Mouse (Mus musculus) spleen, adult 2 months (tissue): ENCODE measurements around the gene Calcr. TPM values are rescaled to one million over a fixed set of nuclear protein-coding genes. Genes with fewer than 3 reads are reported as not detected.

ENCODE experiments used
- DNase-seq, 2 experiments: peaks; one replicate each; pipeline versions ENCODE4 v3.0.0 to v3.0.0-alpha.2; 2012 to 2021; ENCODE audit warnings: low spot score in 2 of 2, low read depth in 1 of 2
- H3K27ac ChIP-seq: fragments of 200-500 bp; 2 replicates; pipeline ENCODE4 v1.5.1; 2012; ENCODE audit warnings: low read length, inconsistent platforms; ENCODE audit not compliant: insufficient read depth
- H3K27me3 ChIP-seq: fragments of 200-500 bp; 2 replicates; pipeline ENCODE4 v1.6.1; 2012; ENCODE audit warnings: mild to moderate bottlenecking, moderate library complexity, low read length, inconsistent platforms; ENCODE audit not compliant: control insufficient read depth, insufficient read depth
- H3K36me3 ChIP-seq: fragments of 200-500 bp; 2 replicates; pipeline ENCODE4 v1.6.1; 2012; ENCODE audit warnings: mild to moderate bottlenecking, low read length, inconsistent platforms; ENCODE audit not compliant: control insufficient read depth, insufficient read depth
- H3K4me1 ChIP-seq: fragments of 200-500 bp; 2 replicates; pipeline ENCODE4 v1.6.1; 2011; ENCODE audit warnings: inconsistent platforms; ENCODE audit not compliant: control insufficient read depth, insufficient read depth, insufficient read length
- H3K4me3 ChIP-seq: fragments of 200-500 bp; 2 replicates; pipeline ENCODE4 v1.5.1; 2011; ENCODE audit warnings: mild to moderate bottlenecking, inconsistent platforms; ENCODE audit not compliant: insufficient read depth, insufficient read length; ENCODE audit errors: extremely low read depth
- CTCF ChIP-seq: fragments of 200-500 bp; IDR thresholded peaks from 2 replicates; pipeline ENCODE4 v1.5.1; 2011; ENCODE audit warnings: mild to moderate bottlenecking, inconsistent platforms; ENCODE audit not compliant: insufficient read depth, insufficient read length, insufficient replicate concordance; ENCODE audit errors: extremely low read depth
- POLR2A ChIP-seq: fragments of 200-500 bp; IDR thresholded peaks from 2 replicates; pipeline ENCODE4 v1.6.1; 2011; ENCODE audit warnings: low read depth, low read length, inconsistent platforms
- WGBS: fragments of 180-500 bp; shearing (Covaris S2); methylation state at CpG from one replicate; pipeline ENCODE4 v1.1.7; 2018; 5-methylcytosine and 5-hydroxymethylcytosine counted together
- polyA plus RNA-seq: library from polyadenylated mRNA; depleted of rRNA; stranded (reverse); fragments of >200 nt; gene quantifications from 2 replicates; pipeline ENCODE4 v1.2.3, GENCODE M21; 2012; rRNA removed

Gene Calcr
- polyA plus RNA-seq, 1 experiment = not detected

GRCm38 (mm10) chr6:3664147-3664716 lies 100.3 kb downstream of the Calcr start:
- Histone ChIP-seq H3K4me1 (no peaks in the 10 kb centered on the region), H3K4me3 (no peak overlapping the region), H3K27me3 (no peaks in the 10 kb centered on the region), H3K27ac (no peak overlapping the region), H3K36me3 (no peaks in the 10 kb centered on the region)
- no peak for DNase-seq
- WGBS = 85% methylated on average over 10 of the region's 10 CpGs
- TF ChIP-seq CTCF = no peak
- TF ChIP-seq POLR2A = no peak

GRCm38 (mm10) chr6:3658405-3658804 lies 106.1 kb downstream of the Calcr start:
- Histone ChIP-seq H3K4me1 (no peaks in the 10 kb centered on the region), H3K27me3 (no peaks in the 10 kb centered on the region), H3K36me3 (no peaks in the 10 kb centered on the region), H3K4me3 (no peak overlapping the region), H3K27ac (no peak overlapping the region)
- TF ChIP-seq POLR2A = no peak
- no peak for TF ChIP-seq CTCF
- no peak for DNase-seq
- WGBS = 88% methylated on average over 4 of the region's 4 CpGs

Other genes with a start within 250 kb of the Calcr start
- gene Tfpi2, start 224.2 kb upstream of the Calcr start, polyA plus RNA-seq = 0.54 and 0.63 TPM in 2 replicates
- gene Gngt1, start 229.1 kb upstream of the Calcr start, polyA plus RNA-seq = not detected in 2 replicates
- gene Gng11, start 239.2 kb upstream of the Calcr start, polyA plus RNA-seq = 6.4 and 6.8 TPM in 2 replicates